Mouse (Mus musculus): ENCODE results near the gene Prkg2. TPM values are rescaled to one million over a fixed set of nuclear protein-coding genes. Genes with fewer than 3 reads are reported as not detected.

Prkg2 gene
- polyA plus RNA-seq, 1 experiment from 2014 or later, result 2.1 TPM

- ATAC-seq (ENCODE audit: low read depth), result no peak
- WGBS, result 43% methylated on average over 4 of the region's 4 CpGs
- Histone ChIP-seq H3K9me3 (ENCODE audit: control insufficient read depth, low read length) (no peaks in the 10 kb centered on the region), H3K4me1 (replicated peaks; ENCODE audit: control insufficient read depth, insufficient read depth, low read length) (no peaks in the 10 kb centered on the region), H3K27ac (ENCODE audit: low read length) (no peak overlapping the region), H3K27me3 (ENCODE audit: control insufficient read depth, insufficient read depth, low read depth, low read length) (no peaks in the 10 kb centered on the region), H3K36me3 (ENCODE audit: control insufficient read depth, insufficient read depth, low read length) (no peaks in the 10 kb centered on the region), H3K4me2 (ENCODE audit: low read depth, low read length) (no peak overlapping the region), H3K4me3 (ENCODE audit: low read length) (no peak overlapping the region), H3K9ac (ENCODE audit: low read length) (no peak overlapping the region)
Observed at GRCm38 (mm10) chr5:98986459-98986858, 50.7 kb downstream of the Prkg2 start.

- H3K9ac ChIP-seq (ENCODE audit: low read length), result no peak overlapping the region
- H3K27ac ChIP-seq (ENCODE audit: low read length), result no peak overlapping the region
- ATAC-seq (ENCODE audit: low read depth), result no peak
- WGBS, result 20% methylated on average over 4 of the region's 4 CpGs
- no peak overlapping the region for H3K4me3 ChIP-seq (ENCODE audit: low read length)
- no peaks in the 10 kb centered on the region for H3K27me3 ChIP-seq (ENCODE audit: control insufficient read depth, insufficient read depth, low read depth, low read length)
- H3K4me1 ChIP-seq (replicated peaks; ENCODE audit: control insufficient read depth, insufficient read depth, low read length), result no peaks in the 10 kb centered on the region
- no peak overlapping the region for H3K4me2 ChIP-seq (ENCODE audit: low read depth, low read length)
- no peaks in the 10 kb centered on the region for H3K9me3 ChIP-seq (ENCODE audit: control insufficient read depth, low read length)
- H3K36me3 ChIP-seq (ENCODE audit: control insufficient read depth, insufficient read depth, low read length), result no peaks in the 10 kb centered on the region
Observed at GRCm38 (mm10) chr5:98986011-98986410, 51.1 kb downstream of the Prkg2 start.

DNA sequence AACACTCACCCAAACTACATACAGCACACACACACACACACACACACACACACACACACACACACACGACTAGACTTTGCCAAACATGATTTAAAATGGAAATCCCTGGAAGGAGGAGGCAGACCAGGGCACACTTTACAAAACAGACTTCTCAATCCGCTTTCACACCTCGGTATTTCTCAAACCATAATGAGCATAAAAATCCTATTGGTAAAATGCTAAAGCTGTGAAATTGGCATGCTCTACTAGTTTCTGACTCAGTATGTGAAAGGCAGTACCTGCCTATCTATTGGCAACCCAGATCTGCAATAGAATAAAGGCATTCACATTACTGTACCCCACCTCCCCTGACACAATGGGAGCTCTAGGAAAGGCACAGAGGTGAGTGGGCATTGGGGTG lies 52.1 kb downstream of the Prkg2 start:
- H3K27me3 ChIP-seq (ENCODE audit: control insufficient read depth, insufficient read depth, low read depth, low read length), result no peaks in the 10 kb centered on the region
- H3K36me3 ChIP-seq (ENCODE audit: control insufficient read depth, insufficient read depth, low read length), result no peaks in the 10 kb centered on the region
- no peak for ATAC-seq (ENCODE audit: low read depth)
- no peak overlapping the region for H3K27ac ChIP-seq (ENCODE audit: low read length)
- no peaks in the 10 kb centered on the region for H3K4me1 ChIP-seq (replicated peaks; ENCODE audit: control insufficient read depth, insufficient read depth, low read length)
- H3K9ac ChIP-seq (ENCODE audit: low read length), result no peak overlapping the region
- H3K4me2 ChIP-seq (ENCODE audit: low read depth, low read length), result no peak overlapping the region
- 87% methylated on average over 3 of the region's 3 CpGs for WGBS
- no peak overlapping the region for H3K4me3 ChIP-seq (ENCODE audit: low read length)
- no peaks in the 10 kb centered on the region for H3K9me3 ChIP-seq (ENCODE audit: control insufficient read depth, low read length)

DNA sequence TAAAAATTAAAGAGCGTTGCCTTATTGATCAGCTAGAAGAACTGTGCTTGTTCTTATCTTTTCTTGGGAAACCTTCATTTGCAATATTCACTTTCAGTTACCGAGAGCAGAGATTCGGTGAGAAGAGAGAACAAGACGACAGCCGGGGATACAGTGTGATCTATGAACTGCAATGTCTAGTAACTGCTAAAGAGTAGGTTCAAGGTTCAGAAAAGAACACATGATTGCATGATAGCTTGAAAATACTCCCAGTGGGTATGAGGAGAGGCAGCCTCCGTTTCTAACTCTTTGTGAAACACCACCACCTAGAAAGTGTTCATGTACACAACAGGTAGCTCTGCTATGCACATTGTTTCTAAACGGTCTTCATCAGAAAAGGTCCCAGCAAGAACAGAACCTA lies 55.8 kb downstream of the Prkg2 start:
- H3K27me3 ChIP-seq (ENCODE audit: control insufficient read depth, insufficient read depth, low read depth, low read length), result no peaks in the 10 kb centered on the region
- no peaks in the 10 kb centered on the region for H3K9me3 ChIP-seq (ENCODE audit: control insufficient read depth, low read length)
- 71% methylated on average over 7 of the region's 7 CpGs for WGBS
- H3K9ac ChIP-seq (ENCODE audit: low read length), result no peak overlapping the region
- H3K4me1 ChIP-seq (replicated peaks; ENCODE audit: control insufficient read depth, insufficient read depth, low read length), result no peaks in the 10 kb centered on the region
- no peak overlapping the region for H3K27ac ChIP-seq (ENCODE audit: low read length)
- ATAC-seq (ENCODE audit: low read depth), result no peak
- H3K36me3 ChIP-seq (ENCODE audit: control insufficient read depth, insufficient read depth, low read length), result no peaks in the 10 kb centered on the region
- no peak overlapping the region for H3K4me2 ChIP-seq (ENCODE audit: low read depth, low read length)
- H3K4me3 ChIP-seq (ENCODE audit: low read length), result no peak overlapping the region

DNA sequence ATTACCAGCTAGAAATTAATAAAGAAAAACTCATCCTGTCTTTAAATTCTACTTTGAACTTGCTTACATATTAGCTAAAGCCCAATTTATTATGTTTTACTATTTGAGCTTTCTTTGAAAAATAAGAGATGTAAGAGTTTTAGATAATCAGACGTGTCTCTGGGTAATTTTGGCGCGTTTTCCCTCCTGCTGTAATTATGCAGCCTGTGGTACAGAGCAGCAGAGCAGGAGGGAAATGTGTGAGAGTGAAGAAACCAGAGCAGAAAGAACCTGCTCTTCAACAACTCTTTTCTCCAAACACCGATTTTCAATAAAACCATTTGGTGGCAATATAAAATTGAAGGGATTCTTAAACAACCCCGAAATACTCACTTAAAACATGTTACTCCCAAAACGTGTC lies 58.8 kb downstream of the Prkg2 start:
- no peak overlapping the region for H3K9ac ChIP-seq (ENCODE audit: low read length)
- no peak overlapping the region for H3K4me2 ChIP-seq (ENCODE audit: low read depth, low read length)
- H3K9me3 ChIP-seq (ENCODE audit: control insufficient read depth, low read length), result no peaks in the 10 kb centered on the region
- H3K4me1 ChIP-seq (replicated peaks; ENCODE audit: control insufficient read depth, insufficient read depth, low read length), result no peaks in the 10 kb centered on the region
- 79% methylated on average over 6 of the region's 6 CpGs for WGBS
- H3K27ac ChIP-seq (ENCODE audit: low read length), result no peak overlapping the region
- ATAC-seq (ENCODE audit: low read depth), result no peak
- H3K27me3 ChIP-seq (ENCODE audit: control insufficient read depth, insufficient read depth, low read depth, low read length), result no peaks in the 10 kb centered on the region
- no peak overlapping the region for H3K4me3 ChIP-seq (ENCODE audit: low read length)
- no peaks in the 10 kb centered on the region for H3K36me3 ChIP-seq (ENCODE audit: control insufficient read depth, insufficient read depth, low read length)

- Histone ChIP-seq H3K9ac (ENCODE audit: low read length) (no peak overlapping the region), H3K4me2 (ENCODE audit: low read depth, low read length) (no peak overlapping the region), H3K4me3 (ENCODE audit: low read length) (no peak overlapping the region), H3K9me3 (ENCODE audit: control insufficient read depth, low read length) (no peaks in the 10 kb centered on the region), H3K36me3 (ENCODE audit: control insufficient read depth, insufficient read depth, low read length) (no peaks in the 10 kb centered on the region), H3K27me3 (ENCODE audit: control insufficient read depth, insufficient read depth, low read depth, low read length) (no peaks in the 10 kb centered on the region), H3K4me1 (replicated peaks; ENCODE audit: control insufficient read depth, insufficient read depth, low read length) (no peaks in the 10 kb centered on the region), H3K27ac (ENCODE audit: low read length) (no peak overlapping the region)
- no peak for ATAC-seq (ENCODE audit: low read depth)
- WGBS, result 79% methylated on average over 10 of the region's 10 CpGs
Observed at GRCm38 (mm10) chr5:98975877-98976672, 61.1 kb downstream of the Prkg2 start.

DNA sequence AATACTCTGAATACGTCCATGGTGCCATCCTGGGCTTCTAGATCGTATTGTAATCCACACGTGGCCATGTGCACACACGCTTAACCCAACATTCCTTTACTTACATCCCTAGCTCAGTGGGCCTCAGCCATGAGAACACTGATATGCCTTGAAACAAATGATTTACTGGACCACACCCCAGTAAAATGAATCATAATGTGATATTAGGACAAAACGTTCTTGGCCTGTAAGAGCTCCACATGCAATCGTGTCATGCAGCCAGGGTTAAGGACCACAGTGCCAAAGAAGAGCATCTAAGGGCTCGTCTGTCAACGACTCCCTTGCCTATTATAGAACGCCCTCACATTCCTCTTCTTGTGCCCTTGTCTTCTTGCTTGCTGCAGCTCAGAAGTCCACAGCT lies 70.5 kb downstream of the Prkg2 start:
- Histone ChIP-seq H3K27ac (ENCODE audit: low read length) (no peak overlapping the region), H3K4me1 (replicated peaks; ENCODE audit: control insufficient read depth, insufficient read depth, low read length) (peaks cover 8% of the 10 kb centered on the region; the same call in 1 of the 2 replicates), H3K9me3 (ENCODE audit: control insufficient read depth, low read length) (no peaks in the 10 kb centered on the region), H3K4me2 (ENCODE audit: low read depth, low read length) (no peak overlapping the region), H3K9ac (ENCODE audit: low read length) (no peak overlapping the region), H3K27me3 (ENCODE audit: control insufficient read depth, insufficient read depth, low read depth, low read length) (no peaks in the 10 kb centered on the region), H3K36me3 (ENCODE audit: control insufficient read depth, insufficient read depth, low read length) (no peaks in the 10 kb centered on the region), H3K4me3 (ENCODE audit: low read length) (no peak overlapping the region)
- ATAC-seq (ENCODE audit: low read depth), result no peak
- 65% methylated on average over 9 of the region's 9 CpGs for WGBS

- 23% methylated on average over 4 of the region's 4 CpGs for WGBS
- H3K9ac ChIP-seq (ENCODE audit: low read length), result no peak overlapping the region
- H3K27me3 ChIP-seq (ENCODE audit: control insufficient read depth, insufficient read depth, low read depth, low read length), result no peaks in the 10 kb centered on the region
- no peaks in the 10 kb centered on the region for H3K36me3 ChIP-seq (ENCODE audit: control insufficient read depth, insufficient read depth, low read length)
- no peak for ATAC-seq (ENCODE audit: low read depth)
- no peak overlapping the region for H3K4me2 ChIP-seq (ENCODE audit: low read depth, low read length)
- H3K4me3 ChIP-seq (ENCODE audit: low read length), result no peak overlapping the region
- H3K27ac ChIP-seq (ENCODE audit: low read length), result no peak overlapping the region
- no peaks in the 10 kb centered on the region for H3K9me3 ChIP-seq (ENCODE audit: control insufficient read depth, low read length)
- peaks cover 8% of the 10 kb centered on the region; the same call in 1 of the 2 replicates for H3K4me1 ChIP-seq (replicated peaks; ENCODE audit: control insufficient read depth, insufficient read depth, low read length)
Observed at GRCm38 (mm10) chr5:98965139-98965538, 72.0 kb downstream of the Prkg2 start.

DNA sequence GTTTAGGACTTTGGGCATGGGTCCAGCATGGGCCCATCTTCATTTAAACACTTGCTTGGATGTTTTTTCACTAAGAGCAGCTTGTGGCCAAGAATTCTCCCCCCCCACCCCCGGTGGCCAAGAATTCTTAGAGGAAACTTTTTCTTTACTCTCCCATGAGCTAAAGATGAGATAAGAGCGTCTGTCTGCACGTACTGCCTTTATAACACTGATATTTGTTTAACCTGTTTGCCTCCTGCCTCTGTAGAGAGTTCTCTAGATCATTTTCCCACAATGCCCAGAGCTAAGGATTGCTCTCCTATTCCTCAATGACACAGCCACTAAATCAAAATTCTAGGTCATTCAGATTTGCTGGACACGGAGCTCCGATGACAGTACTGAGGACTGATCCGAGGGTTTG lies 72.8 kb downstream of the Prkg2 start:
- no peaks in the 10 kb centered on the region for H3K36me3 ChIP-seq (ENCODE audit: control insufficient read depth, insufficient read depth, low read length)
- H3K27ac ChIP-seq (ENCODE audit: low read length), result no peak overlapping the region
- peaks cover 8% of the 10 kb centered on the region; the same call in 1 of the 2 replicates for H3K4me1 ChIP-seq (replicated peaks; ENCODE audit: control insufficient read depth, insufficient read depth, low read length)
- WGBS, result 23% methylated on average over 6 of the region's 6 CpGs
- H3K4me3 ChIP-seq (ENCODE audit: low read length), result no peak overlapping the region
- no peaks in the 10 kb centered on the region for H3K9me3 ChIP-seq (ENCODE audit: control insufficient read depth, low read length)
- no peak overlapping the region for H3K4me2 ChIP-seq (ENCODE audit: low read depth, low read length)
- H3K9ac ChIP-seq (ENCODE audit: low read length), result no peak overlapping the region
- no peak for ATAC-seq (ENCODE audit: low read depth)
- H3K27me3 ChIP-seq (ENCODE audit: control insufficient read depth, insufficient read depth, low read depth, low read length), result no peaks in the 10 kb centered on the region

Data from lung, embryonic 16.5 days (tissue).